Mouse (Mus musculus) embryonic fibroblast, embryonic 13.5 days (primary cell): ENCODE measurements around the gene Gm13889.

Experiments
- CTCF ChIP-seq: IDR thresholded peaks from 2 replicates; pipeline ENCODE4 v1.5.1; 2011; ENCODE audit warnings: mild to moderate bottlenecking, control low read depth, low read length, moderate library complexity, borderline replicate concordance; ENCODE audit not compliant: insufficient read depth
- POLR2A ChIP-seq: IDR thresholded peaks from 2 replicates; pipeline ENCODE4 v1.6.1; 2011; ENCODE audit warnings: low read depth, mild to moderate bottlenecking, control low read depth, low read length, moderate library complexity

DNA sequence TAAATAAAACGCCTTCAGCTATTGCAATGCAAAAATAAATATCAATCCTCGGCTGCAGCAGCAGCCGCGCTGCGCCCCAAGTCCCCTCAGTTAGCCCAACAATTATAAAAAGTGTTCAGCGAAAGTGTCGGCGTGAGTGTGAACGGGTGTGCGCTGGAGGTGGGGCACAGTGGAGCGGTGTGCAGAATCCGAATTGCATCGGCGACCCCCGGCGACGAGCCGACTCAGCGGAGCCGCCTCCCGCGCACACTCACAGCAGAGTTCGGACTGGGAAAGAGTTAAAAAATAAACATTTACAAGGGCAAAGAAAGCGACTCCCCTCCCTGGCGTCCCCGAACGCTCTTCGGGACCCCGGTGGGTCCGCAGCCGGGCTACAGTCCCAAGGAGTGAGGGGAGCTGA lies 1.1 kb downstream of the Gm13889 start:
- no peak for TF ChIP-seq CTCF
- no peak for TF ChIP-seq POLR2A
